Mouse (Mus musculus) heart, postnatal 10 days (tissue): ENCODE measurements around the gene Lyrm1. TPM values are rescaled to one million over a fixed set of nuclear protein-coding genes. Genes with fewer than 3 reads are reported as not detected.

Experiments
- DNase-seq, 2 experiments: peaks; one replicate each; pipeline ENCODE4 v3.0.0; 2021
- intact Hi-C: fragments of 180-260 bp; cut with DNase I; formaldehyde crosslinking; loops from one replicate; pipeline ENCODE4 v1.15.1; 2025
- total RNA-seq, 2 experiments: library from RNA; stranded (reverse); gene quantifications; 2 replicates each; pipeline ENCODE4 v1.2.3; 2021

The Lyrm1 gene
- total RNA-seq, 2 experiments from 2014 or later, result 6.6 to 7.6 TPM

DNA sequence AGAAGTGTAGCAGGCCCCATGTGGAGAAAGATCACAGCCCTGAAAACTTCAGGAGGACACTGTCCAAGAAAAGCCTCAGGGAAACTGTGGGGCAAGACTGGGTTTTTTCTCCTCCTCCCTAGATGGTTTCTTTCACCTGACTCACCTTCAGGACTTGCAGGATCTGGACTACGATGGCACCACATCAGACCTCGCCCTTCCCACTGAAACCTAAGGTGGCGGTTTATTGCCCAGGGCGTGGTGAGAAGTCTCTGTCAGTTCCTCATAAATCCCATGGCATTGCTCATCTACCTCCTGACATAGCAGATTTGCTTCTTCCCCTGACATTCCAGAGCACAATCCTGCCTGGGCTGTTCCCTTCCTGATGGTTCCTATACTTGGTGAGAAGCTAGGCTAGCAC lies 63.8 kb downstream of the Lyrm1 start:
- intact Hi-C loops, result no loop called here
- no peak for DNase-seq

DNA sequence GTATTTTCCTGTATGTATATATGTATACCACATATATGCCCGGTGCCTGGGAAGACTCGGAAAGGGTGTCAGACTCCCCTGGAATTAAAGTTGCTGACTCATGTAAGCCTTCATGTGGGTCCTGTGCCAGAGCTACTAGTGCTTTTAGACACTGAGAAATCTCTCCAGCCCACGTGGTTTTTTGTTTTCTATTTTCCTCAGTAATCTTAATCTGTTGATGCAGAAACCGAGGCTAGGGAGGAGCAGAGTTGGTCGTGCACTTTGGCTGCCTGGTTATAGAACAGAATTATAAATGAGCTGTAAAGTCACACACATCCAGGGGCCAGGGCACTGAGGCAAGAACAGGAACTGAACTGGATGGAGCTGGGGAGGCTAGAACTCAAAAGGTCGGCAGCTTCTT lies 64.3 kb downstream of the Lyrm1 start:
- intact Hi-C loops, result no loop called here
- DNase-seq, result no peak

DNA sequence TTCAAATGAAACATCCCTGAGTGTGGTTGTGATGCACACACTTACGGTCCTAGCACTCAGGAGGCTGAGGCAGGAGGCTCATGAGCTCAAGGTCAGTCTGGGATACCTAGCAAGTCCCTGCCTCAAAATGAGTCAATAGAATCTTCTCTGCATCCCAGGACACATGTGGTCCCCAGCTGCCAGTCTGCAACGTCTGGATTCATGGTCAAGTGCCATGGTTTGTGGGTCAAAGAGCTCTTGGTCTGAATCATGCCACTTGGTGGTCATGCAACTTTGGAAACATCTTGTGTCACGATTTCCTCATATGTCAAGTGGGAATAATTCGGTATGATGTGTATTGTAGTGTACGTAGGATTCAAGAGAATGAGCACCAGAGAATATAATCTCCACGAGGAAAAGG lies 64.9 kb downstream of the Lyrm1 start:
- intact Hi-C loops, result no loop called here
- no peak for DNase-seq

DNA sequence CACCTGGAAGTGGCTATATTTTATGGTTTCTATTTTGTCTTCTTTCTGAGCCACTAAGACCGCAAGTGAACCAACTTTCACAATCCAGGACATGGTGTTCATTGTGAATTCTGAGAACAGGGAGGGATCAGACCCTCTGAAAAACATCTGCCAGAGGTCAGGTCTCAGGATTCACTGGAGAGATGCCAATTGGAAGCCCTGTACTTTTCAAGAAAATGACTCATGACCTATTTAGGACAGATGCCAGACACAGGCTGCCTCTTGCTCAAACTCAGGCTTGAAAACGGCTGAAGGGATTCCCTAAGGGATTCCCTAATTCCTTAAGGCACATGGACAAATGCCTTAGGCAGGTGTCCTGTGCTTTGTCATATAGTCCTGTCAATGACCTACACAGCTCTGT lies 65.4 kb downstream of the Lyrm1 start:
- DNase-seq, result peak; percentile 72 to 73
- intact Hi-C loops, result no loop called here

DNA sequence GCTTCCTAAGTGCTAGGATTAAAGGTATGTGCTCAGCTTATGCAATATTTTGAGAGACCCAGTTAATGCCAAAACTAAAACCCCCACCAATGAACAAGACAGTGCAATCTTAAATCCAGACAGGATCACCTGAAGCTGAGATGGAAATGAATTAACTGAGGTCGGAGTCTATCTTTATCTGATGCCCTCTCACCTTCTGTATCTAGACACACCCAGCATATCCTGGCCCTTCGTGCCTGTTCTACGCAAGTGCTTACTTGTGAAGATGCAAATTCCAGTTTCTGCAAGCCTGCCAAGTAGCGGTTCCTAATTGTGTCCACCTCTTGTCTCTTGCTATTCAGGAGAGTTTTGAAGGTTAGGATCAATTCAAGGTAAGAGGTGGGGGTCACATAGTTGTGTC lies 69.5 kb downstream of the Lyrm1 start:
- DNase-seq, result no peak
- intact Hi-C loops, result no loop called here

DNA sequence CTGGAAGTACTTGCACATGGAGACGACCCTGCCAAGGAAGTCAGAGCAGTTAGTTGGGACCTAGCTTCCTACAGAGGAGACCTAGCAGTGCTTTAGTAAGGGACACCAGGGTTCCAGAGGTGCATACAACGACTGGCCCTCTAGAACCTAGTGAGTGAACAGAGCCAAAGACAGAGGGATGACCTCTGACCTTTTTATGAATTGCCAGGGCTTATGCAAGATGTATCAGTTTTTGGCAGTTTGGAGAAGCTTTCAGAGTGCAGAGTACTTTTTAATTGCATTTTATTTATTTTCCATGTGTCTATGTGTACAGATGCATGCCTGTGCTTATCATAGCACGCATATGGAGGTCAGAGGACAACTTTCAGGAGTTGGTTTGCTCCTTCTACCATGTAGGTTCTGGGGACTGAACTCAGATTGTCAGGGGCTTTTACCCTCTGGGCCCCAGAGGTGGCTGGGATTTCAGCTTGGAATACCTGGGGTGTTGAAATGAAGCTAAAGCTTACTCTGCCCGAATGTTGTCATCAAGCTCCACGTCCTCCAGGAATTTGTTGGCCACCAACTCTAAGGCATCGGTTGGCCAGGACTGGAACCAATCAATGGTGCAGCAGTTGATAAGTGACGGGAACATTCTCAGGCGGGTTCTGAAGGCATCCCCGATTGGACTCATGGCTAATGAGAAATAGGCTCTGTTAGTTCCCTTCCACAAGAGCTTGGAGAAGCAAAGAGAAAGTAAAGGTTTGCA lies 70.2 kb downstream of the Lyrm1 start:
- intact Hi-C loops, result no loop called here
- DNase-seq, result no peak

DNA sequence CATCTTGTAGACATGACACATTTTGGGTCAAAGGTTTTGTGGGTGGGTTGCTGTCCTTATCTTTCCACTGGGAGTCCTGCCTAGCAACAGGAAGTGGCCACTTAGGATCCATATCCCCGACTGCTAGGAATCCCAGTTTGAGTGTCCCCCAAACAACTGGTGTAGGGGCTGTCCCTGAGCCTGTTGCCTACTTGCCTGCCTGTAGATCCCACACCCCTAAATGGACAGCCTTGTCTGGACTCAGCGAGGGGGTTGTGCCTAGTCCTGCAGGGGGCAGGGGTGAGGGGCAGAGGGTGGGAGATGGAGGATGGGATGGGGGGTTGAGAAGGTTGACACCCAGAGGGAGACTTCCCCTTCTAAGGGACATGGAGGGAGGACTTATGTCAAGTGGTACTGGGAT lies 73.7 kb downstream of the Lyrm1 start:
- intact Hi-C loops, result loop anchor here (2.0 kb wide), 1 partner anchor 21 kb away; no protein-coding TSS in a partner anchor

DNA sequence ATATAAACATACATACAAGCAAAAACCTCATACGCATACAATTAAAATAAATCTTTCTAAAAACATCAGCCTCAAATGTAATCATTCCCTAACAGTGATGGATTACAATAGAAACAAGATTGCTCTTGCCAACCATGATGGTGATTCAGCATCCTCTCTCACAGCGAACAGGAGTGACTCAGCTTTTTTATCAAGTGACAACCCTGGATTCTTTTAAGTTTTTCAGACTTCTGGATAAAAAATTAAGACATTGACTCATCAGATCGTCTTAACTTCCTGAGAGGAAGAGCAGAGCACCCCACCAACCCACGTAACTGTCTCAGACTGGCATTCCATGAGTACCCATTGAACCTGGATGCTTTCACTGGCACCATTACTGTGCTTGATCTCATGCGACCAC lies 78.6 kb downstream of the Lyrm1 start:
- no peak for DNase-seq
- intact Hi-C loops, result no loop called here

More for the DNA sequence above, 73.7 kb downstream of the Lyrm1 start:
- no peak for DNase-seq

DNA sequence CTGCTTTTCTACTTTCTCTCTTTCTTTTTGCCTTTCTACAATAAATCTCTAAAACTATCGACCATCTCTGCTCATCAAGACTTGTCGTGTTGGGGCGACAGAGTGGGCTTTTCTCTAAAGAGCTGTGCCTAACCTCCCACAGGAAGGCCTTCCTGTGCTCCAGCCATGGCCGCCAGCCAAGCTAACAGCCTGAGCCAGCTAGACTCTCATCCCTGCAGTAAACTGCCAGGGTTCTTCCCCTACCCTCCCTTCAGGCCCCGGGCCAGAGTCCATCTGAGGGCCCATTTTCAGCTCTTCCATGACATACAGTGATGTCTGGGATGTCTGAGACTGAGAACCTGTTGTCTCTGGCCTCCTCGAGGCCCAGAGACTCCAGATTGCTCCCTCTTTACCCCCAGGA lies 80.6 kb downstream of the Lyrm1 start:
- peak; percentile 27 to 41 for DNase-seq
- intact Hi-C loops, result no loop called here

DNA sequence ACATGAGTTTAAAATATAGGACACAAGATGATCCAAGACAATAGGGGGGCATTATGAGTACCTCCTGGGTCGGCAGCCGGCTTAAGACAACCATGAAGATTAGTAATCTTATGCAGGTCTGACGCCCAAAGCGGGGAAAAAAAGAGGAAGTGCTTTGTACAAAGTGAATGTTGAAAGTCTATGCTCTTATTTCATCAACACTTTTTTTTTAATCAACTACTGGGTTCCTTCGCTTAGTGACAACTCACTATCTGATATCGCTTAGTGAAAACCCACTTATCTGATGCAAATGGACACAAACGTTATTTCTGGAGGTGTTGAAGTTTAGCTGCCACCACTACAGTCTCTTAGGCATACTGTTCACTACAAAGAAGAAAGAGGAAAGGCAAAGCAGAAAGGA lies 81.9 kb downstream of the Lyrm1 start:
- intact Hi-C loops, result no loop called here
- DNase-seq, result no peak

DNA sequence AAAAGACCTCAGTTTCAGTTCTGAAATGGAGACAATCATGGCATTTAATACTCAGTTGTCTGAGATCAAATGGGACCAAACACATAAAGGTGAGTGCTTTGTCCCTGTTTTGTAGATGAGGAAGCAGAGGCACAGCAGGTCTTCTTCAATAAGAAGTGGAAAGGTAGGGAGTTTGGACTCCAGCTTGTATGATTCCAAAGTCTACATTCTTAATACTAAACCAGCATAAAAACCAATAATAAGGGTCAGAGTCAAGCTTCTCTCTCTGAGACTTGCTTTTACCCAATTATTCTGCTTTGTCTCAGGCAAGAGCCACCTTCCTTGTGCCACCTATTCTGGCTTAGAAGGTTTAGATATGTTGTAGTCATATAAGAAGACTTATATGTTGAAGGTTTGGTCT lies 82.9 kb downstream of the Lyrm1 start:
- intact Hi-C loops, result no loop called here
- no peak for DNase-seq

DNA sequence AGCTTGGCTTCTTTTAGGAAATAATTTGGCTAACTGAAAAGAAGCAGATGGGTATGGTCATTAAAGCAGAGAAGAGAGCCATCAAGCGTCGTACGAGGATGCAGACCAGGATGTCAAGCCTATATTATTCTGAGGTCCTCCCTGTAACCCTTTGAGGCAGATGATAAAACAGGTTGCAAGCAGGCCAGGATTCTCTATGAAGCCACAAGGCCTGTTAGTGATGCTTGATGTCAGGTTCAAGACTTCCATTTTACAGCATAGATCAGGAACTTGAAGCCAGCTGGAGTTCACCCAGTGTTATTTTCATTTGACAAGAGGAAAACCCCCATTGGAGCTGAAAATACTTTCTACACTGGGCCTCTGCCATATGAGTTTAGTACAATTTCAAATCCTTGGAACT lies 84.5 kb downstream of the Lyrm1 start:
- intact Hi-C loops, result no loop called here
- peak in 1 of 2 experiments; percentile 15 for DNase-seq

DNA sequence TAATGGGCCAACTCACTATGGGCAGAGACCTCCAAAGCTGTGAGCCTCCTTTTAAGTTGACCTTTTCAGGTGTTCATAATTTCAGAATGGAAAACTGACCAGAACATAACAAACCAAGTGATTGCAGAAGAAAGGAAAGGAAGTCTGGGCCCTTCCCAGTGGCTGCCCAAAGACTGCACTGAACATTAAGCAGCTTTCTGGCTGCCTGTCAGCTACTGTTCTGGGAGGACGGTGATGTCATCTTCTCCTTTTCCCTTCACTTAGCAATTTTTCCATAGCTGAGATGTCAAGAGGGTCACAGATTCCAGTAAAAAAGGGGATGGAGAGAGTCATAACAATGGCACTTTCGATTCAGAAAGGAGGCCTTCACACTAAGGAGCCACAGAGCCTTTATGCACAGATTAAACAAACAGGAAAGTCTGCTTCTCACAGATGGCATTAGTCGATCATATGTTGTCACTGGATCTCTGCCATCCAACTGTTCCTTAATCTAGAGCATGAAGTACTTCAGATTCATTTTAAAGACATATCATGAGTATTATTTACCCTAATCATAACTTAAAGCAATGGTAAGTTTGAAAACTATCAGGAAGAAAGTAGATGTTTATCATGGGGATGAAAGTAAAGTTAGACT lies 89.7 kb downstream of the Lyrm1 start:
- intact Hi-C loops, result no loop called here
- peak; percentile 51 to 60 for DNase-seq

DNA sequence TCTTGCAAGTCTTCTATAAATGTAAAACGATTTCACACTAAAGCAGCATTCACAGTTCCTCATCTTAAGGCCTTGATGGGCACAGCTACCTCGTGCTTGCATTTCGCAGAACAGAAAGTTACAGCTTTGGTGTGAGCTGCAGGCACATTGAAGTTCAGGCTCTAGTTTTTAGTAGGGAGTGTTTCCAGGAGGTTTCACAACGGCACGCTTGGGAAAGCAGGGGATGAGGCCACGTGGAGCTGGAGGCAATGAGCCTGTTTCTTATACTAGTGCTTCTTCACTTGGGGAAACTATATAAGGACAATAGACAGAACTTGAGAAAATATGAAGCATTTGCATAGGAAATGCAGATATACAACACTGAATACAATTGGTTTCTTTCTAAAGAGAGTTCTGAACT lies 101.4 kb downstream of the Lyrm1 start:
- DNase-seq, result no peak
- intact Hi-C loops, result no loop called here

Other genes with a start within 250 kb of the Lyrm1 start
- gene Acsm4, start 205.8 kb upstream of the Lyrm1 start, total RNA-seq, result not detected
- 10 to 100 TPM; 21.1 to 22.8 TPM for gene Thumpd1, start 175.1 kb upstream of the Lyrm1 start, total RNA-seq
- gene Acsm3, start 134.9 kb upstream of the Lyrm1 start, total RNA-seq, result under 1 TPM; 0.62 to 0.67 TPM
- gene Rexo5, start 101.9 kb upstream of the Lyrm1 start, total RNA-seq, result 1 to 10 TPM; 3.5 to 6.0 TPM
- 1 to 10 TPM; 3.8 to 4.8 TPM for gene Eri2, start 101.8 kb upstream of the Lyrm1 start, total RNA-seq
- gene Dcun1d3, start 437 bp downstream of the Lyrm1 start, total RNA-seq, result 10 to 100 TPM; 12.2 to 14.0 TPM
- gene Dnah3, start 199.4 kb downstream of the Lyrm1 start, total RNA-seq, result under 1 TPM in 1 of 2 experiments, not detected in 1; 0.12 TPM
- gene Tmem159, start 206.5 kb downstream of the Lyrm1 start, total RNA-seq, result 10 to 100 TPM; 14.9 to 17.2 TPM
- gene Zp2, start 249.4 kb downstream of the Lyrm1 start, total RNA-seq, result under 1 TPM; 0.30 to 0.38 TPM